1 mouse cellular context compared by ENCODE assay signal in genomic region chr10:63010268-63010667, GRCm38 (mm10).
A peak's percentile ranks its signal among the peaks of the same experiment; 100 is the strongest.
TF ChIP-seq lines count a peak whose summit lies in the region.

No protein-coding gene starts in this region.

TF ChIP-seq in MEL, 35 proteins besides CTCF, POLR2A, EP300 and RAD21 (continued from another document):
- TF ChIP-seq MAFK (IDR thresholded peaks at IDR 0.05; ENCODE audit: borderline replicate concordance, low read depth, low read length) (no peak), POLR2AphosphoS2 (IDR thresholded peaks at IDR 0.05; ENCODE audit: low read length) (peak; percentile 73; the same call in 1 of the 2 replicates), MYB (IDR thresholded peaks at IDR 0.05; ENCODE audit: low read depth, low read length) (no peak), MYC (IDR thresholded peaks at IDR 0.05; ENCODE audit: low read depth, low read length) (peak; percentile 89), SIN3A (IDR thresholded peaks at IDR 0.05; ENCODE audit: low read length) (peak; percentile 87), USF1 (IDR thresholded peaks at IDR 0.05; ENCODE audit: low read depth, low read length) (peak; percentile 79), TAL1 (IDR thresholded peaks at IDR 0.05; ENCODE audit: low read length) (peak; percentile 93), MXI1 (IDR thresholded peaks at IDR 0.05; ENCODE audit: low read depth, low read length) (peak; percentile 92), RCOR1 (IDR thresholded peaks at IDR 0.05; ENCODE audit: low read depth, low read length) (peak; percentile 65), MAX (IDR thresholded peaks at IDR 0.05; ENCODE audit: low read length) (peak; percentile 87), TBP (IDR thresholded peaks at IDR 0.05; ENCODE audit: low read depth, low read length) (0 out of 2 replicates have a peak, but pooled peaks have one; percentile 43), ETS1 (IDR thresholded peaks at IDR 0.05; ENCODE audit: low read depth, low read length) (peak; percentile 74)
